Mouse (Mus musculus): Measurements from ENCODE around the gene Fastkd1. TPM values are rescaled to one million over a fixed set of nuclear protein-coding genes. Genes with fewer than 3 reads are reported as not detected.

Fastkd1 gene
- total RNA-seq (2012; rRNA removed) (15.3 and 19.3 TPM in 2 replicates), total RNA-seq (2014; rRNA removed) (19.1 and 21.9 TPM in 2 replicates), polyA plus RNA-seq (2012; ENCODE audit: insufficient read length, low read depth) (16.6 and 18.5 TPM in 2 replicates)

GRCm38 (mm10) chr2:69712981-69713625 is at the start of gene Fastkd1:
TSS of gene Fastkd1 (minus strand) at chr2:69713516.
- in situ Hi-C loops (cut with MboI; ENCODE audit: low pct_ligation_motif_present, low pct_unique_long_range_greater_than_20kb, low sequenced_read_pairs), result no loop called here
- Histone ChIP-seq H3K27me3 (replicated peaks) (no peaks in the 10 kb centered on the region), H3K27ac (ENCODE audit: insufficient read depth, low read depth) (no peak within 1 kb of the TSS), H3K9ac (ENCODE audit: insufficient read depth, low read depth) (peak within 1 kb of the TSS; percentile 44), H3K4me3 (replicated peaks in 1 of 3; ENCODE audit: low read depth in 2 of 3, low read length in 2 of 3, poor library complexity in 1 of 3) (peak within 1 kb of the TSS; percentile 89 to 96 (median 90)), H3K4me2 (ENCODE audit: insufficient read depth, low read depth, poor library complexity, severe bottlenecking) (peak within 1 kb of the TSS; percentile 86), H3K9me3 (replicated peaks; ENCODE audit: low read length) (no peaks in the 10 kb centered on the region), H3K36me3 (replicated peaks in 1 of 2; ENCODE audit: control insufficient read depth in 1 of 2, insufficient read depth in 1 of 2, low read length in 1 of 2) (peaks cover 12 to 27% of the 10 kb centered on the region in 2 experiments), H3K79me2 (replicated peaks; ENCODE audit: control insufficient read depth, extremely low read depth, insufficient read depth, poor library complexity, severe bottlenecking) (peaks cover 5% of the 10 kb centered on the region; the same call in 1 of the 2 replicates), H3K4me1 (ENCODE audit: control insufficient read depth in 1 of 2, insufficient read depth in 2 of 2) (peaks cover 3 to 13% of the 10 kb centered on the region in 2 experiments; a peak in 3 of 4 replicates)
- peak; percentile 90 for DNase-seq (ENCODE audit: extremely low read depth)
- dilution Hi-C loops (cut with MboI; ENCODE audit: extremely low pct_ligation_motif_present, extremely low pct_unique_long_range_greater_than_20kb, low sequenced_read_pairs), result no loop called here
- TF ChIP-seq BHLHE40 (IDR thresholded peaks at IDR 0.05; ENCODE audit: low read depth, low read length) (no peak), NELFE (IDR thresholded peaks at IDR 0.05; ENCODE audit: low read depth, low read length) (no peak), UBTF (IDR thresholded peaks at IDR 0.05; ENCODE audit: low read depth, low read length) (peak; percentile 73; the same call in 1 of the 2 replicates), MAZ (IDR thresholded peaks at IDR 0.05; ENCODE audit: low read depth, low read length) (no peak), ZNF384 (IDR thresholded peaks at IDR 0.05; ENCODE audit: low read depth, low read length) (no peak), ZMIZ1 (IDR thresholded peaks at IDR 0.05; ENCODE audit: low read depth, low read length) (no peak), IRF4 (IDR thresholded peaks at IDR 0.05; ENCODE audit: low read depth, low read length) (no peak), MAFK (IDR thresholded peaks at IDR 0.05; ENCODE audit: insufficient replicate concordance, low read length) (no peak), EP300 (IDR thresholded peaks at IDR 0.05; ENCODE audit: low read length) (no peak), JUN (IDR thresholded peaks at IDR 0.05; ENCODE audit: insufficient read depth, low read depth, low read length) (no peak), ELF1 (IDR thresholded peaks at IDR 0.05; ENCODE audit: low read depth, low read length) (peak; percentile 69), SIN3A (IDR thresholded peaks at IDR 0.05; ENCODE audit: low read length) (no peak; the same call in none of the 2 replicates), USF2 (conservative IDR thresholded peaks at IDR 0.05; ENCODE audit: low read depth, low read length) (no peak), MAX (IDR thresholded peaks at IDR 0.05; ENCODE audit: low read length) (no peak), HCFC1 (IDR thresholded peaks at IDR 0.05; ENCODE audit: low read depth, low read length) (peak; percentile 98), ETS1 (conservative IDR thresholded peaks at IDR 0.05; ENCODE audit: low read depth, low read length) (no peak), JUND (conservative IDR thresholded peaks at IDR 0.05; ENCODE audit: low read depth, low read length) (no peak), ZC3H11A (IDR thresholded peaks at IDR 0.05; ENCODE audit: low read depth, low read length) (no peak), TBP (conservative IDR thresholded peaks at IDR 0.05; ENCODE audit: low read depth, low read length) (peak; percentile 82), NRF1 (IDR thresholded peaks at IDR 0.05; ENCODE audit: low read depth, low read length) (peak; percentile 55), ZKSCAN1 (IDR thresholded peaks at IDR 0.05; ENCODE audit: borderline replicate concordance, low read depth, low read length) (no peak), CTCF (conservative IDR thresholded peaks at IDR 0.05 in 1 of 2, IDR thresholded peaks at IDR 0.05 in 1 of 2; ENCODE audit: low read depth in 2 of 2, low read length in 2 of 2) (no peak), MEF2A (IDR thresholded peaks at IDR 0.05; ENCODE audit: borderline replicate concordance, low read depth, low read length) (peak; percentile 43), CHD2 (IDR thresholded peaks at IDR 0.05; ENCODE audit: low read length) (no peak), POLR2A (IDR thresholded peaks at IDR 0.05; ENCODE audit: low read depth, low read length) (peak; percentile 82), MYC (IDR thresholded peaks at IDR 0.05; ENCODE audit: low read depth, low read length) (peak; percentile 75; the same call in 1 of the 2 replicates), TCF12 (IDR thresholded peaks at IDR 0.05; ENCODE audit: low read depth, low read length) (peak; percentile 33; the same call in 1 of the 2 replicates), SMC3 (IDR thresholded peaks at IDR 0.05; ENCODE audit: low read depth, low read length) (no peak), CHD1 (IDR thresholded peaks at IDR 0.05; ENCODE audit: low read depth, low read length) (no peak), KAT2A (IDR thresholded peaks at IDR 0.05; ENCODE audit: insufficient replicate concordance, low read length) (peak; percentile 99), USF1 (IDR thresholded peaks at IDR 0.05; ENCODE audit: low read depth, low read length) (no peak), RCOR1 (conservative IDR thresholded peaks at IDR 0.05; ENCODE audit: low read depth, low read length) (no peak), GABPA (IDR thresholded peaks at IDR 0.05; ENCODE audit: insufficient replicate concordance, low read depth, low read length) (peak; percentile 83; the same call in 1 of the 2 replicates), E2F4 (IDR thresholded peaks at IDR 0.05; ENCODE audit: insufficient replicate concordance, low read depth, low read length) (no peak), PAX5 (IDR thresholded peaks at IDR 0.05; ENCODE audit: low read length) (no peak), MXI1 (IDR thresholded peaks at IDR 0.05; ENCODE audit: low read depth, low read length) (peak; percentile 98), RAD21 (IDR thresholded peaks at IDR 0.05; ENCODE audit: low read depth, low read length) (no peak), POLR2AphosphoS2 (IDR thresholded peaks at IDR 0.05; ENCODE audit: low read depth, low read length) (no peak)
